Mouse (Mus musculus) erythroid progenitor cell, adult 5-6 weeks (primary cell): ENCODE results near the gene Pdgfra. TPM values are rescaled to one million over a fixed set of nuclear protein-coding genes. Genes with fewer than 3 reads are reported as not detected.

Experiments used
- ATAC-seq: replicated peaks from 2 replicates; pipeline ENCODE4 v1.8.0; 2016; ENCODE audit warnings: moderate number of reproducible peaks, mild to moderate bottlenecking, moderate TSS enrichment, inconsistent platforms; ENCODE audit not compliant: poor library complexity, low FRiP score, severe bottlenecking
- total RNA-seq, 2 experiments: library from RNA; stranded (forward) in 1 of 2; stranded (reverse) in 1 of 2; fragments of 150-400 nt in 1 of 2; fragments of 186-747, 209-891 nt in 1 of 2; gene quantifications; 2 replicates each; pipeline versions ENCODE4 v1.2.3 to v1.2.4; 2015 to 2017; ENCODE audit warnings: low replicate concordance in 2 of 2

The Pdgfra gene
- total RNA-seq, 2 experiments from 2014 or later = 0.42 TPM; not detected in 1

GRCm38 (mm10) chr5:75198413-75198812 lies 46.3 kb downstream of the Pdgfra start:
- ATAC-seq = no peak

GRCm38 (mm10) chr5:75199698-75200365 lies 47.7 kb downstream of the Pdgfra start:
- ATAC-seq = no peak

GRCm38 (mm10) chr5:75200366-75200724 lies 48.3 kb downstream of the Pdgfra start:
- no peak for ATAC-seq

- no peak for ATAC-seq
These were observed 55.8 kb downstream of the Pdgfra start for GRCm38 (mm10) chr5:75207905-75208304.

- ATAC-seq = no peak
These were observed 57.9 kb downstream of the Pdgfra start for GRCm38 (mm10) chr5:75209966-75210365.

- ATAC-seq = no peak
These were observed 62.4 kb downstream of the Pdgfra start for GRCm38 (mm10) chr5:75214520-75214919.

GRCm38 (mm10) chr5:75214929-75215328 lies 62.8 kb downstream of the Pdgfra start:
- ATAC-seq = no peak

DNA sequence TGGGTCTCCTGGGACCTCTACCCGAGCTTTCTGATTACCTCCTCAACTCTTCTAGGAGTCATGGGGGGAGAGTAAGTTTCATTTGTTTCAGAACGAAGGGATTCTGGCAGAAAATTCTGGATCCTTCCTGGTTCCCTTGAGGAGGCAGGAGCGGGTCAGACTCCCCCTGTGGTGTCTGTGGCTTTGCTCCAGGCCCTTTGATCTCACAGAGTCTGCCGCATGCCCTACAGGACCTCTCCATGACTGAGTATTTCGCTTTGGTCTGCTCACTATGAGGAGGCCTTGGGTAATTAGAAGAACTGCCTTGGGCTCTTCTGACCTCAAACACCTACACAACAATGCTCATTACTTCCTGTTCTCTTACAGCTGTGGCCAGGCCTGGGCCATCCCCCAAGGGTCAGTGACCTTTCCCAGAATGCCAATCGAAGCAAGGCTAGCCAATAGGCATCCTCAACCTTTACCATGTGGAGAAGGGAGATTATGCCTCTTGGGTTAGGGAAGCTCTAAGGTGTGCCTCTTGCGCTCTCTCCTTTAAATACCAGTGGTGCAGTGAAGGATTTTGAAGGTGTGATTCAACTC lies 63.7 kb downstream of the Pdgfra start:
- ATAC-seq = no peak

- no peak for ATAC-seq
These were observed 69.5 kb downstream of the Pdgfra start for GRCm38 (mm10) chr5:75221610-75222009.

- no peak for ATAC-seq
These were observed 70.6 kb downstream of the Pdgfra start for GRCm38 (mm10) chr5:75222491-75223265.

DNA sequence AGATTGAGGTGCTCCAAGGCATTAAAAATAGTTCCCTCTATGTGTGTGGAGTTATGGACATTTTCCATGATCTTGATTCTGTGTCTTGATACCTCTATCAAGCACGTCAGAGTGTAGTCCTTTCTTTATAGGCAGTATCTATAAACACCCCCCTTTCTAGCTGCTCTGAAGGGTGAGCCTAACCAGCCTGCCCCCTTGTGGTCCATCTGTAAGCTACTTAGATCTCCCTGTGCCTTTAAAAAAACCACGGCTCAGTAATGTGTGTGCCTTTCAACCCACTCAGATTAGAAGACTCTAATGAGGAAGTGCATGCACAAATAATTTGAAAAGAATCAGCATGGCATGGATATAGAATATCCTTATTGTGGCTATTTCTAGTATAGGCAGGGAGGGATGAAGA lies 86.3 kb downstream of the Pdgfra start:
- no peak for ATAC-seq

DNA sequence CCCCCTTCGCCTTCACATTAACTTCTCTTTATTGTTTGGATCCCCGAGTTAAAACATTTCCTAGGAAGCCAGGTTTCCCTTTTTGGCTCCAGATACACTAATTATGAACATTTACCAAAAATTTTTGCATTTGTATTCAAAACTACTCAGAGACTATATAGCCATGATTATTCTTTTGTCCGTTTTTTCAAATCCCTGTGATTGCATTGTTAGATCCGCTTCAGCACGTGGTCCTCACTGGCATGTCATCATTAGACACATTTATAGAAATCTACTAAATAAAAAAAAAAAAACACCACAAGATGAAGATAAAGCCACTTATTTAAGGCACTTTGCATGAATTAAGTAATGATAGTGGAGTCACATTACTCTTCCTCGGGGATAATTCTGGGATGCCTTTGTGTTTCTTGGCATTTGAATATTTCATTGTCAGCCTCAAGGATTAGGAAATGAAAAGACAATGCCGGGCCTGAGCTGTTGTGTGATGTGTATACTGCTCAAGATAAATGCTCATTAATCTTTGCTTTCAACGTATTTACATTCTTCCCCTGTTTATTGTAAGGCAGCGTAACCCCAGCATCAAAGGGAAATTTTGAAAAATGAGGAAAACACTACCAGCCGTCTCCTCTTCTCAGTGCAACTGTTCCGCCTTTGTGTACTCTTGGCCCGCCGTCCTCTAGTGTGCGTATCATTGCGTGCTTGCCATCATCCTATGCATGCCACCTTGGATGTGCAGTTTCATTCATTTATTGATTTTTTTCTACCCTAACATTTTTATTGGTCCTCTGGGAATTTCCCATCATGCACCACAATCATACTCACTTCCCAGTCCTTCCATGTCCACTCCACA lies 87.1 kb downstream of the Pdgfra start:
- no peak for ATAC-seq

GRCm38 (mm10) chr5:75247070-75247740 lies 95.1 kb downstream of the Pdgfra start:
- no peak for ATAC-seq

Other genes with a start within 250 kb of the Pdgfra start
- gene Chic2, start 107.5 kb upstream of the Pdgfra start, total RNA-seq (2015; ENCODE audit: low replicate concordance) = 13.8 and 17.3 TPM in 2 replicates
- gene Chic2, start 107.5 kb upstream of the Pdgfra start, total RNA-seq (2017; ENCODE audit: low replicate concordance) = 15.3 and 19.2 TPM in 2 replicates
- not detected in 2 replicates for gene Gsx2, start 76.7 kb upstream of the Pdgfra start, total RNA-seq (2015; ENCODE audit: low replicate concordance)
- not detected in 2 replicates for gene Gsx2, start 76.7 kb upstream of the Pdgfra start, total RNA-seq (2017; ENCODE audit: low replicate concordance)